Mouse (Mus musculus): Measurements from ENCODE around the gene Slco1b2.

DNA sequence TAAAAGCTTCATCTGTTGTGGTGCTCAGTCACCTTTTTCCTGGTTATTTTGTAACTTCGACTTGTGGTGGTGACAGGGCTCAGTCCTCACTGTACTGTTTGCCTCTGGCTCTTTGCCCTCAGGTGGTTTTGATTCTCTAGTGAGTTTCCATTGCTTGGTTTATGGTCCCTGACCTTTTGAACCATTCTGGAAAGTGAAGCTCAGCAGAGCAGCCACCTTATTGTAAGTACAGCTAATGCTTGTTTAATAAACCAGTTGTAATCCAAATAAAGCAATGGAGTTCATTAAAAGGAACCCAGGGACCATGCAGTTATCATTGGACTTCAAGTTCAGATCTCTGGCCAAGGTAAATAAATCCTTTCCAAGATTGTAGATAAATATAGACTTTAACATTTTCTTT is 11.3 kb downstream of the Slco1b2 start:
- TF ChIP-seq MYOG (IDR thresholded peaks at IDR 0.05; ENCODE audit: control insufficient read depth, extremely low read depth, insufficient read length): no peak
- no peak for TF ChIP-seq MYOD1 (IDR thresholded peaks at IDR 0.05; ENCODE audit: control insufficient read depth, insufficient read length, low read depth)
- no peak for TF ChIP-seq CTCF (IDR thresholded peaks at IDR 0.05; ENCODE audit: control insufficient read depth, insufficient read depth, insufficient read length)
- no peak for TF ChIP-seq CEBPB (IDR thresholded peaks at IDR 0.05; ENCODE audit: low read depth)

Measured in C2C12 (cell line).